Mouse (Mus musculus) midbrain, embryonic 12.5 days (tissue): ENCODE measurements around the gene Lrmda. TPM values are rescaled to one million over a fixed set of nuclear protein-coding genes. Genes with fewer than 3 reads are reported as not detected.

Experiments
- ATAC-seq: fragments of 200-750 bp; cut with Nextera tagmentation; 2 replicates; pipeline ENCODE4 v1.8.0; 2017; ENCODE audit warnings: low read depth, moderate TSS enrichment, moderate library complexity; ENCODE audit not compliant: low FRiP score
- H3K27ac ChIP-seq: fragments of 300-500 bp; sonication (generic); replicated peaks from 2 replicates; pipeline ENCODE4 v1.5.1; 2016; ENCODE audit warnings: mild to moderate bottlenecking
- H3K27me3 ChIP-seq: fragments of 300-500 bp; sonication (generic); 2 replicates; pipeline ENCODE4 v1.6.1; 2016; ENCODE audit warnings: mild to moderate bottlenecking
- H3K36me3 ChIP-seq: fragments of 300-500 bp; sonication (generic); 2 replicates; pipeline ENCODE4 v1.6.1; 2016
- H3K4me1 ChIP-seq: fragments of 300-500 bp; sonication (generic); 2 replicates; pipeline ENCODE4 v1.6.1; 2016
- H3K4me2 ChIP-seq: fragments of 300-500 bp; sonication (generic); replicated peaks from 2 replicates; pipeline ENCODE4 v1.6.1; 2016; ENCODE audit warnings: mild to moderate bottlenecking, moderate library complexity
- H3K4me3 ChIP-seq: fragments of 300-500 bp; sonication (generic); 2 replicates; pipeline ENCODE4 v1.5.1; 2016; ENCODE audit warnings: mild to moderate bottlenecking
- H3K9ac ChIP-seq: fragments of 300-500 bp; sonication (generic); replicated peaks from 2 replicates; pipeline ENCODE4 v1.6.1; 2016; ENCODE audit warnings: mild to moderate bottlenecking, moderate library complexity
- H3K9me3 ChIP-seq: fragments of 300-500 bp; sonication (generic); 2 replicates; pipeline ENCODE4 v1.6.1; 2016; ENCODE audit warnings: mild to moderate bottlenecking
- WGBS: fragments of 180-500 bp; shearing (Covaris S2); methylation state at CpG from one replicate; pipeline ENCODE4 v1.1.7; 2016; 5-methylcytosine and 5-hydroxymethylcytosine counted together
- polyA plus RNA-seq: library from polyadenylated mRNA; unstranded; fragments of >200 nt; fragmentation: Nextera tagmentation; extraction: Ambion mirVana; gene quantifications from 2 replicates; pipeline ENCODE4 v1.2.1, GENCODE M21; 2016

Gene Lrmda
- polyA plus RNA-seq, 1 experiment from 2014 or later, result not detected

GRCm38 (mm10) chr14:22679705-22680643, 660.5 kb downstream of the Lrmda start:
- H3K27ac ChIP-seq, result peak overlapping the region; percentile 75
- 29% methylated on average over 9 of the region's 9 CpGs for WGBS
- no peak overlapping the region for H3K4me2 ChIP-seq

GRCm38 (mm10) chr14:22686886-22687285, 667.4 kb downstream of the Lrmda start:
- WGBS, result 67% methylated on average over 4 of the region's 4 CpGs
- Histone ChIP-seq H3K9me3 (no peaks in the 10 kb centered on the region), H3K27me3 (peaks cover 12% of the 10 kb centered on the region), H3K4me3 (no peak overlapping the region), H3K9ac (no peak overlapping the region), H3K4me1 (no peaks in the 10 kb centered on the region), H3K36me3 (no peaks in the 10 kb centered on the region), H3K4me2 (no peak overlapping the region), H3K27ac (no peak overlapping the region)
- no peak for ATAC-seq

More at GRCm38 (mm10) chr14:22679705-22680643, 660.5 kb downstream of the Lrmda start:
- Histone ChIP-seq H3K9ac (no peak overlapping the region), H3K9me3 (no peaks in the 10 kb centered on the region), H3K4me3 (no peak overlapping the region), H3K36me3 (no peaks in the 10 kb centered on the region), H3K27me3 (peaks cover 5% of the 10 kb centered on the region), H3K4me1 (peaks cover 22% of the 10 kb centered on the region)
- peak; percentile 84 for ATAC-seq

DNA sequence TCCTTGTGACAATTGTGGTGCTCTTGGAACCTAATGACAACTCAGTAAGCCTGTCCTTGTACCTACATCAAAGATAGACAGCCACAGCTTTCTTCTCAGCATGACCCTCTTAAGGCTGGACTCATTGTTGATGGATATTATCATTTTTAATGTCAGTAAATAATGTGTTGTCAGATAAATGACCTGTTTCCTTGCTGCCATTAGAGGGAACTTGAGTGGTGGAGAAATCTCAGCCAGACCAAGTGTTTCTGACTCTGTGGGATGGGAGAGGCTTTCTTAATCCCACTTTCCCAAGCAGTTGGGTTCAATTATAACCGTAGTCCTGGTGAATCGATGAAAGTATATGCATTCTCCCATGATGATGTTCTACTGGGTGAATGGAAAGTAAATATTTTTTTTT, 668.9 kb downstream of the Lrmda start:
- H3K27ac ChIP-seq, result no peak overlapping the region
- ATAC-seq, result no peak
- WGBS, result 80% methylated on average over 2 of the region's 2 CpGs
- H3K9me3 ChIP-seq, result no peaks in the 10 kb centered on the region
- no peaks in the 10 kb centered on the region for H3K36me3 ChIP-seq
- no peak overlapping the region for H3K4me3 ChIP-seq
- H3K9ac ChIP-seq, result no peak overlapping the region
- H3K4me1 ChIP-seq, result no peaks in the 10 kb centered on the region
- H3K27me3 ChIP-seq, result peaks cover 12% of the 10 kb centered on the region
- H3K4me2 ChIP-seq, result no peak overlapping the region

GRCm38 (mm10) chr14:22695448-22695847, 675.9 kb downstream of the Lrmda start:
- no peak overlapping the region for H3K4me2 ChIP-seq
- WGBS, result 76% methylated on average over 6 of the region's 6 CpGs

DNA sequence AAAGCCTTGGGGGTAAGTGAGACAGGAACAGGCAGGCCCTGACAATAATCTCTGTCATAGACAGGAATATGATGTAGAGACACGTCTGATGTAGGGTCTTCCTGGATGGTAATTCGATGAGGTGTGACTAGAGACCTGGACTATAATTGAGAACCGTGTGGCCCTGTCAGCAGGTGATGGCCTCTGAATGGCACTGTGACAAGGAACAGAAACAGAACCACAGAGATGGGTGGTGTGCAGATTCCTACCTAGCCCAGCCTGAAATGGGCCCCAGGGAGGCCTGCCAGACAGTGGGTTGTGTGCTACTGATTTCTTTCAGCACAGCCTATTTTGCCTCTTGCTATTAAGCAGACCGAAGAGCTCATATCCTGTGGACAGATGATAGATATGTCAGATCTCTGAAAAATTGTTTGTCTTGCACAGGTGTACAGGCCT, 676.4 kb downstream of the Lrmda start:
- WGBS, result 79% methylated on average over 4 of the region's 4 CpGs
- Histone ChIP-seq H3K36me3 (no peaks in the 10 kb centered on the region), H3K27me3 (peaks cover 5% of the 10 kb centered on the region), H3K27ac (no peak overlapping the region), H3K9ac (no peak overlapping the region), H3K4me1 (no peaks in the 10 kb centered on the region), H3K4me3 (no peak overlapping the region), H3K4me2 (no peak overlapping the region), H3K9me3 (no peaks in the 10 kb centered on the region)
- ATAC-seq, result no peak

More at GRCm38 (mm10) chr14:22695448-22695847, 675.9 kb downstream of the Lrmda start:
- H3K4me3 ChIP-seq, result no peak overlapping the region
- no peaks in the 10 kb centered on the region for H3K4me1 ChIP-seq
- H3K9ac ChIP-seq, result no peak overlapping the region
- peaks cover 5% of the 10 kb centered on the region for H3K27me3 ChIP-seq
- no peak overlapping the region for H3K27ac ChIP-seq
- ATAC-seq, result no peak
- no peaks in the 10 kb centered on the region for H3K36me3 ChIP-seq
- no peaks in the 10 kb centered on the region for H3K9me3 ChIP-seq

DNA sequence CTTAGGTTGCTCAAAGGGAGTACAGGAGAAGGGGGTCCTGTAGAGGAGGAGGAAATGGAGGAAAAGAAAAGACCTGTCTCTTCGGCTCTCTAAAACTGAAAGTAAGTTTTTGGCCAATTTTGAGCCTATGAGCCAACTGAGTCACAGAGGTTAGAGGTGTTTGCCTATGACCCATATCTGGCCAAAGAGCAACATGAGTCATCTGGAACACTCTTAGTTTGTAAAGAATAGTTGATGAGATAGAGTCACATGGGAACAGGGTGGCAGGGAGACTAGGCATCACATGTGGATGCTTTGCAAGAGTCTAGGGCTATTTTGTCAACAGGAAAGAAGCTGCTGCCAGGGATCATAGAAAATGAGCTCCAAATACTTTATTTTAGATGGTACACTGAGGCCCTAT, 680.7 kb downstream of the Lrmda start:
- no peak for ATAC-seq
- H3K4me1 ChIP-seq, result no peaks in the 10 kb centered on the region
- no peaks in the 10 kb centered on the region for H3K27me3 ChIP-seq
- no peaks in the 10 kb centered on the region for H3K36me3 ChIP-seq
- no peak overlapping the region for H3K9ac ChIP-seq
- H3K27ac ChIP-seq, result no peak overlapping the region
- 98% methylated on average over 1 of the region's 1 CpGs for WGBS
- H3K4me2 ChIP-seq, result no peak overlapping the region
- no peaks in the 10 kb centered on the region for H3K9me3 ChIP-seq
- H3K4me3 ChIP-seq, result no peak overlapping the region

- H3K4me1 ChIP-seq, result no peaks in the 10 kb centered on the region
- no peak overlapping the region for H3K27ac ChIP-seq
- WGBS, result 92% methylated on average over 2 of the region's 2 CpGs
- no peaks in the 10 kb centered on the region for H3K36me3 ChIP-seq
- H3K9ac ChIP-seq, result no peak overlapping the region
- H3K9me3 ChIP-seq, result no peaks in the 10 kb centered on the region
- no peak for ATAC-seq
- H3K27me3 ChIP-seq, result no peaks in the 10 kb centered on the region
- H3K4me3 ChIP-seq, result no peak overlapping the region
- H3K4me2 ChIP-seq, result no peak overlapping the region
Observed at GRCm38 (mm10) chr14:22700690-22701089, 681.2 kb downstream of the Lrmda start.

DNA sequence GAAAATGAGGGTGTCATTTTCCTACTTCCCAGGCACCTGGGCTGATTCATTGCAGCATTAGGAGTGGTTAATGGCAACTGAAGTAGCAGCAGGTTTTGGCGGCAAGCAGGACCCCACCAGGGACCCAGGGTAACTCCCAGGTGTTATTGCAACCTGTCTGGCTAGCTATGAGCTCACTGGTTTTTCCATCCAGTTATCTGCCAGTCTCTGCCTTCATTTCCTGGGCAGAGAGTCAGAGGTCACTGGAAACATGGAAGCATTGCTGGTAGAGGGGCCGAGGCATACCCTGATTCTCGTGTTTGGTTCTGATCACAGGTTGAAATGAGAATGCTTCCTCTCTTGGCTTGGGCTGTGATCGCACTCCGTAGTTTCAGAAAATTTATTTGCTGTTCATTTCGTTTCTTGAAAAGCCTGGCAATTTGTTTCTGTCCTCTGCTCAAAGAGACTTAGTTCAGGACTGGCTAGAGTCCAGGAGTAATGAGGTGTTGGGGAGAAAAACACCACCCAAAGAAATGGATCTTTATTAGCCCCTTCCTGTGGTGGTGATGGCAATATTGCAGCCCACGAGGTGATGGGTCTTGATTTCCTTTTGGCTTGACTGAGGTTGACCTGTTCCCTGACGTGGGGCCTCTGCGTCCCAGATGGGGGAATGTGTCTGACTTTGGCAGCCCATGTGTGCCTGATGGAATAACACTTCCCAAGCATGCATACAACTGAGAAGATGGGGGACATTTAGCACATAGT, 688.6 kb downstream of the Lrmda start:
- Histone ChIP-seq H3K9ac (no peak overlapping the region), H3K4me2 (no peak overlapping the region), H3K27me3 (0 out of 2 replicates have a peak, but pooled peaks cover 2% of the 10 kb centered on the region), H3K4me1 (peaks cover 19% of the 10 kb centered on the region), H3K27ac (no peak overlapping the region), H3K36me3 (no peaks in the 10 kb centered on the region), H3K4me3 (no peak overlapping the region), H3K9me3 (no peaks in the 10 kb centered on the region)
- 84% methylated on average over 9 of the region's 9 CpGs for WGBS
- no peak for ATAC-seq

GRCm38 (mm10) chr14:22710071-22710661, 690.7 kb downstream of the Lrmda start:
- H3K9ac ChIP-seq, result no peak overlapping the region
- H3K9me3 ChIP-seq, result no peaks in the 10 kb centered on the region
- ATAC-seq, result peak; percentile 80
- 13% methylated on average over 6 of the region's 6 CpGs for WGBS
- no peaks in the 10 kb centered on the region for H3K36me3 ChIP-seq
- 0 out of 2 replicates have a peak, but pooled peaks cover 2% of the 10 kb centered on the region for H3K27me3 ChIP-seq
- H3K4me3 ChIP-seq, result no peak overlapping the region
- peaks cover 19% of the 10 kb centered on the region for H3K4me1 ChIP-seq
- no peak overlapping the region for H3K27ac ChIP-seq
- H3K4me2 ChIP-seq, result no peak overlapping the region

GRCm38 (mm10) chr14:22712388-22712787, 692.9 kb downstream of the Lrmda start:
- H3K4me3 ChIP-seq, result no peak overlapping the region
- no peaks in the 10 kb centered on the region for H3K36me3 ChIP-seq
- H3K27ac ChIP-seq, result no peak overlapping the region
- no peaks in the 10 kb centered on the region for H3K9me3 ChIP-seq
- no peak for ATAC-seq
- H3K4me2 ChIP-seq, result no peak overlapping the region
- H3K9ac ChIP-seq, result no peak overlapping the region
- H3K27me3 ChIP-seq, result 0 out of 2 replicates have a peak, but pooled peaks cover 2% of the 10 kb centered on the region
- peaks cover 19% of the 10 kb centered on the region for H3K4me1 ChIP-seq

- Histone ChIP-seq H3K4me1 (peaks cover 8% of the 10 kb centered on the region), H3K9me3 (no peaks in the 10 kb centered on the region), H3K27ac (no peak overlapping the region), H3K36me3 (no peaks in the 10 kb centered on the region), H3K27me3 (no peaks in the 10 kb centered on the region), H3K9ac (no peak overlapping the region), H3K4me2 (no peak overlapping the region), H3K4me3 (no peak overlapping the region)
- 86% methylated on average over 6 of the region's 6 CpGs for WGBS
- ATAC-seq, result no peak
Observed at GRCm38 (mm10) chr14:22715581-22716378, 696.3 kb downstream of the Lrmda start.
